Mouse (Mus musculus) small intestine, adult 2 months (tissue): ENCODE measurements around the gene Zfp511.

Source experiments
- CTCF ChIP-seq: fragments of 200-500 bp; IDR thresholded peaks from 2 replicates; pipeline ENCODE4 v1.5.1; 2012; ENCODE audit warnings: low read depth, mild to moderate bottlenecking, control low read depth, inconsistent platforms, low read length, moderate library complexity, mixed read lengths; ENCODE audit not compliant: insufficient replicate concordance, insufficient read length; ENCODE audit errors: extremely low read depth
- POLR2A ChIP-seq: fragments of 200-500 bp; IDR thresholded peaks from 2 replicates; pipeline ENCODE4 v1.6.1; 2012; ENCODE audit warnings: low read depth, mild to moderate bottlenecking, control low read depth, inconsistent platforms, low read length, moderate library complexity

DNA sequence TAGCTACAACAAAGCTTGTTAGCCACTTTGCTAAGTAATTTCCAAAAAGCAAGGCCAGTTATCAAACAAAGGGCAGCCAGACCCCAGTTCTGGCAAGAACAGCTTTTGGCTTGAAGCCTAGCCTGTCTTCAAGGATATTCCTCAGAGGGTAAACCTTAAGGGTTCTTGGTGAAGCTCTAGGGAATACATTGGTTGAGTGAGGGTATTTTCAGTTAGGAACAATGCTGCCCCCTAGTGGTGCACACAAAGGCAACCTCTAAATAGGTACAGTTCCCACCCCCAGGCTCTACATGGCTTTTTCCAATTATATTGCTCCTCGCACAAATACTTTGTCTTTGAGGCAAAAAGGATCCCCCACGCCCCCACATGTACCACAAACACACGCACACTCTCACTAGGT lies 41.5 kb upstream of the Zfp511 start:
- TF ChIP-seq POLR2A (no peak), CTCF (peak; percentile 27; the same call in 1 of the 2 replicates)
